Mouse (Mus musculus) MEL-GATA-1-ER (cell line): ENCODE data around the gene Gk5.

Source experiments
- DNase-seq: peaks from one replicate; pipeline ENCODE4 v3.0.0-alpha.2; 2012; ENCODE audit warnings: low read depth; ENCODE audit errors: extremely low read depth

Gene Gk5

GRCm38 (mm10) chr9:96219114-96219669 is 100.0 kb downstream of the Gk5 start:
- DNase-seq: no peak

- DNase-seq: no peak
Measured at GRCm38 (mm10) chr9:96220419-96220818, 101.3 kb downstream of the Gk5 start.

DNA sequence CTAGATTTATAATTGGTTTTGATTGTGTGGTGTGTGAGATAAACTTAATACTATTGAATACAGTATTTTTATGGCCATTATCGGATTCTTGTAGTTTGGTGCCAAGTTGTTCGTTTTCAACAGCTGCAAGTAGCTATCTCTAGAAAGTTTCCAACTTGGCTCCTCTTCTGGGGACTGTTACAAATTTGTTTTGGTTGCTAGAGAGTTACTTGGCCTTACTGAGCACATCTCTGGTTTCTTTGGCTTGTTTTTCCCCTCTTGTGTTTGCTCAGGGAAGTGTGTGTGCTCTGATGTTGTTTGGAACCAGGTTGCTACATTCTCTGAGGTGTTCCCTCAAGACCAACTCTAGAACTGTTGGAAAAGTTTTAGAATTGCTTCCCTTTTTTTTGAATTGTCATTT is 104.1 kb downstream of the Gk5 start:
- no peak for DNase-seq

DNA sequence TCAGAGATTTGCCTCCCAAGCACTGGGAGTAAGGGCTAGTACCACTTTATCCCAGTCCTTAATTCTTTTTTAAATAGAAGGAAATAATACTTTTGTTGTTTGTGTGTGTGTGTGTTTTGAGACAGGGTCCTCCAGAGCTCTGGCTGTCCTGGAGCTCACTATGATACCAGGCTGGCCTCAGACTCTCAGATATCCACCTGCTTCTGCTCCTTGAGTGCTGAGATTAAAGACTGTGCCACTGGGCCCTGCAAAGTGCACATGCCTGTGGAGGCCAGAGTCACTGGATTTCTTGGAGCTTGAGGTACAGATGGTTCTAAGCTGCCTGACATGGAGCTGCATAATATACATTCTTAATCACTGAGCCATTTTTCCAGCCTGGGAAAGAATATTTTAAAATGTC is 109.1 kb downstream of the Gk5 start:
- DNase-seq: no peak

DNA sequence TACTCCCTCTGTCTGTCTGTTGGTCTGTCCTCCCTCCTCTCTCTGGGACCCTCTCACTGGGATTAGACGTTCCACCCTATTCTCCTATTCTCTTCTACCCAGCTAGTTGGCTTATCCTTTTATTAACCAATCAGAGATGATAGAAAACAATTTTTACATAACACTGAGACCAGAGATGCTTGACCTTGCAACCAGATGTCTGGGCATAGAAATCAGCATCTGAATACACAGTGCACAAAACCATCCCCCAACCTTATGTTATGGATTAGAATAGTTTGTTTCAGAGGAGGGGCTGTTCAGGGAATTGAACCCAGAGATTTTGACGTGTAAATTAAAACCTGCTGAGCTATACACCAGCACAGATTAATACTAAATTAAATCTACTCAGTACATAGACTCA is 111.1 kb downstream of the Gk5 start:
- no peak for DNase-seq
